Mouse (Mus musculus): ENCODE measurements at regions not wholly inside any gene's neighbourhood (a gene's known extent, or its start where the extent isn't known, plus 50 kb on each side); places are given as distances from the start of the nearest gene placed in this dataset.

DNA sequence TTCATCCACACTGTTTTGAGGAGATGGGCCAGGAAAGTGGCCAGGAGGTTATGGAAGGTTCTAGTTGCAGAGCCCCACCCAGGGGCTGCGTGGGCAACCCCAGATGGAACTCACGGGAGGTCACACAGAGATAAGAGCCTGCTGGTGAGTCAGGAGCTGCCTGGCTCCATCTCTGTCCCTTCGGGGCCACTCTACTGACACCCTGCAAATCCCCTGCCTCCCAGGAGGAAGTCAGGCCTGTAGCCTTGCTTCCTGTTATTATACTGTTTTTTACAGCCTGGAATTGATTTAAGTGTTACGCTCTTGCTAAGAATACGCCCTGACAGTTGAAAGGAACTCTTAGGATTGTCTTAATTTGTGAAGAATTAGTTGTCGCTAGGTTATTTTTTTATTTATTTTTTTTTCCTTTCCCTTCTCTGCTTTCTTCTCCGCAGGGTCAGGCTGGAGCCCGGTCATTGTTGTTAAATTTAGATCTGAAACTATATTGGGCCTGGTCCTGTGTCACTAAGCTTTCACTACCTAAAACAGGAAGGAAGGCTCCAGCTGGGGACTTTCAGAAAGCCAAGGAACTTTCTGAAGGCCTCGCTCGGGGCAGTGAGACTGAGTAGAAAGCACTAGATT is 497.9 kb downstream of the Med13l start:
- no peak for DNase-seq (ENCODE audit: low read depth, low spot score)

DNA sequence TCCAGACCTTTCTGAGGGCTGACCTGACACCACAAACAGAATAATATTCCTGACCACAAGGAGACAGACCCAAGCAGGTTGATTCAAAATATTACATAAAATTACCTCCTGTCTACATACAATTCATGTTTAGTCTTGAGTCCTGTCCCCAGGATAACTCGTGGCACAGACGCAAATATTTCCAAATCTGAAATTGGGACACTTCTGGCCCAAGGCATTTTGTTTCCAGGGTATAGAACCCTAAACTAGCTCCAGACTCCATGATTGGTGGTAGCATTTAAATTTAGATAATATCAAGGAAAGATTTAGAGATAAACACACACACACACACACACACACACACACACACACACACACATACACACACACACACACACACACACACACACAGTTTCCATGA is 498.7 kb downstream of the Med13l start:
- no peak for DNase-seq (ENCODE audit: low read depth, low spot score)

DNA sequence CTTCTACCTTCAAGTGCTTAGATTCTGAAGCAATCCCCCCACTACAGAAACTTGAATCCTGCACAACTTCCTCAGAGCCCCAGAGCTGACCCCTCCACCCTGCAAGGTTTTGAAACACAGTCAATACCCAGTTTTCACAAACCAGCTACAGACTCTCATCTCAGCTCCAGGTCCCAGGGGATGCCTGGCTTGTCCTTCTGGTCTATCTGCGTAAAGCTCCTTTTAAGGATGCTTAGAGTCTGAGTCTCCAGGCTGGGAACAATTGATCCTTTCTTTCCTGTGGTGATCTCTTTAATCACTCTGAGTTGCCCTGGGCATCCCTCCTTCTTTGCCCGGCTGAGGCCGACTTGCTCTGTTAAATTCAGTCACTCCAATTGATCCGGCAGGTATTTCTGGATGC is 500.4 kb downstream of the Med13l start:
- no peak for DNase-seq (ENCODE audit: low read depth, low spot score)

DNA sequence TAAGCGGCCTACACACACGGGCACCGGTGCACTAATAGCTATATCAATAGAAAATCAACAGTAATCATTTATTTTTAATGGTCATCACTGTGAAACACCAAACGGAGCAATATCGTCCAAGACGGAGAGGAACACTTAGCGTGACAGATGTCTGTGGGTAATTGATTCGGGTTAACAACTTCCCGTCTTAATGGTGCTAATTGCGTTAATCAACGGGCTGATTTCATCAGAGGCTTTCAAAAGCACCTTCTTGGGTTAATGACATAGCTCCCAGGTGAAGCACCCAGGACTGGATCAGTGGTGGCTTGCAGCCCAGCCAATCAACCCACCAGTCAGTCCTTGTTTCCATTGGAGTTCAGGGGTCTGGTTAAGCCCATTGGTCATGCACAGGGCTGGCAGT is 502.0 kb downstream of the Med13l start:
- no peak for DNase-seq (ENCODE audit: low read depth, low spot score)

DNA sequence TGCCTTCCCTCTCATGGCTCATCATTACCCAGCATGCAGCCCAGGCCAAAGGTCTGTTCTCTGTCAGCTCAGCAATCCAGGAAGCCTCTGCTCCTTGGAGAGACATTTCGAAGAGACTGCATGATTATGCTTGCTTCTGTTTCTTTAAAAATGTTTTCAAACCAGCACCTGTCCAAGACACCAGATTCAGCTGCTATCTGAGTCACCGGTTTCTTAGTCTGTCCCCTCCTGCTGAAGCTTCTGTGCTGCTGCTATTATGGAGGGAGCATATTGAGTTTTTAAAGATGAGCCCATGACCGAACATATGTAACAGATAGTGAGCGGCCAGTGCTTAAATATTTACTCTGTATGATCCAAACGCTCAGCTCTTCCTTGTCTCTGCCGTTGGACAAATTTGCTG is 506.2 kb downstream of the Med13l start:
- no peak for DNase-seq (ENCODE audit: low read depth, low spot score)

DNA sequence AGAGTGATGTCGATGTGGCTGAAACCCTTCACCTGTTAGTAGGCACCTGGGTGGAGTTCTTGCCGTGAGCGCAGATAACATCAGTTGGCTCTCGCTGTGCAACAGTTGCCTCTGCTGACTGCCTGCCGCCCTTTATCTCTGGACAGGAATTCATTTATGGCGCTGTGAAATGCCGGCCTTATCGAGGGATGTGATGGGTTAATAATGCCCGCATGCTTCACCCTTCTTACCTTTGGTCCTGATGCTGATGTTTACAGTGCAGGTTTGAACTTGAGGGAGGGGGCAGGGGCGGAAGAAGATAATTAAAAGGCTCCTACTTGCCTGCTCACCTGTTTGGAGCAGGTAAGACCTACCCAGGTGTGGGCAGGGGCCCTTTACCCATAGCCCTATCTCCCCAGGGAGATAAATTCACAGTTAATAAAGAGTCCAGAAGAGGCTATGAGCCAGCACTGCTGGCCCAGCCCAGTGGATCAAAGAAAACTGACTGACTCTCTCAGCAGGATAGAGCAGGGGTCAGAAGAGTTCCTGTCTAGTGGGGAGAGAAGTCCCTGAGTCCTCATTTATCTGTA is 509.4 kb downstream of the Med13l start:
- DNase-seq (ENCODE audit: low read depth, low spot score): no peak

DNA sequence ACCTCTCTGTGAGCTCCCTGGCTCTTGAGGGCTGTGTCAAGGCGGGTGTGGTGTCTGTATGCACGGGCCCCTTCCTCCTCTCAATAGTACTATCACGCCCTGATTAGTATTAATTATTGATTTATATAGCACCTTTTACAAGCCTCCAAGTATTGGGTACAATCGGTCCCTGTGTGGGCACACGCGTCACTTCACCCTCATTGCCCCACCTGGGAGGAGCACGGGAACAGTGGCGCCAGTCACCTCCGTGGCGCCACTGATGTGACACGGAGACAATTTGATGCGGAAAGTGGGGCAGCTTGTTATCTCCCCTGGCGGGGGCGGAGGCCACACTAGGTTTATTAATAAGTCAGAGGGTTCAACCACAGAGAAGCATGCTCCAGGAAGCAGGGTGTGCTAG is 512.2 kb downstream of the Med13l start:
- no peak for DNase-seq (ENCODE audit: low read depth, low spot score)

DNA sequence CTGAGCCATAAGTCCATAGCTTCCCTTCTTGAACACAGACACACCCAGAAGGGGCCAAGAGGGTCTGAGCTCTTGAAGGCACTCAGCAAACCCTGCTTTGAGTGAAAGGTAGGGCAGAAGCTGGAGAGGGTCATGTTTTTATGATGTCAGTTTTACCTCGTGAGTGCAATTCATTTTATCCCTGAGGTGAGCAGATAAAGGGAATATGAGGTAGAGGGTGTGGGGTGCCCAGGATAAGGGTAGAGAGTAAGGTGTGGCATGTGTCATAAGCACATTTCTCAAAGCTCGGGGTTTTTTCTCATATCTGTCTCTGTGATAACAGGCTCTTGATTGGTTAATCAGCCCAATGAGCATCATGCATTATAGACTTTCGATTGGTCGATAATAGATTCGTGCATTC is 520.3 kb downstream of the Med13l start:
- no peak for DNase-seq (ENCODE audit: low read depth, low spot score)

DNA sequence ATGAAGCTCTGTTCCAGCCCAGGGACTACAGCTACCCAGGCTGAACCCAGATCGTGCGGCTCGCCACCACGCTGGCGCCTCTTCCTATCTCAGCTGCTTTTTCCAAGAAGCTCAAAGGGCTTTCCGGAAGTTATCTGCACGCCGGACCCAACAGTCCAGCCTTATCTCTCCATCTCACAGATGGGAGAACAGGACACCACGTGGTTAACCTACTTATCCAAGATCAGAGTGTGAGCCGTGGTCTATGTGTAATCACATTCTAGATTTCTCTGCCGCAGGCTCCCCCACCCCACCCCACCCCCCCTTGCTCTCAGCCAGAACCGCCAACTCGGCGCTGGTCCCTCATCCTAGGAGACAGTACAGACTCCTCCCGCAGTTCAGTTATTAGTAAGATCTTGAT is 522.4 kb downstream of the Med13l start:
- no peak for DNase-seq (ENCODE audit: low read depth, low spot score)

DNA sequence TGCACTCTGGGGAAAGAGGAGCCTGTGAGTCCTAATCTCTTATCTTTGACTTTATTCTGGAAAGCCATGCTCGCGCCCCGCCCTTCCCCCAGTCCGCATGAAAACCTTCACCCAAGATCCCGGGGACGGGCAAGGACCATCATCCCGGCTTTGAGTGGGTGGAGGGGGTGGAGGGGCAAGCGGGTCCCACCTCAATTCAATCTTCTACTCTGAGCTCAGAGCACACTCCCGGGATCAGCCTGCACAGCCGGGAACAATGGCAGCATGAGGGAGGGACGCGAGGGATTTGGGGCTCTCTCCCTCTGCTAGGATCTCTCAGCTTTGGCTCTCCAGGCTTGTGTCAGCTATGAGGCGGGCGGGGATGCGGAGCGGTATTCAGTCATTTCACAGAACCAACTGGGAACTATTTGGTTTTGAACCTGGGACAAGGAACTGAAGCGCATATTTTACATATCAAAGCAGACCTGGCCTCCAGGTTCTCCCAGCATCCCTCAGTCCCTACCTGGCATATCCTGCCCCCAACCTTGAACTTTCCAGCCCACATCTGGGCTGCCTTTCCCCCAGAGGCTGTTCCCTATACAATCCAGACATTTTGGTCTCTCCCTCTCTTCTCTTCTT is 537.2 kb downstream of the Med13l start:
- DNase-seq (ENCODE audit: low read depth, low spot score): no peak

DNA sequence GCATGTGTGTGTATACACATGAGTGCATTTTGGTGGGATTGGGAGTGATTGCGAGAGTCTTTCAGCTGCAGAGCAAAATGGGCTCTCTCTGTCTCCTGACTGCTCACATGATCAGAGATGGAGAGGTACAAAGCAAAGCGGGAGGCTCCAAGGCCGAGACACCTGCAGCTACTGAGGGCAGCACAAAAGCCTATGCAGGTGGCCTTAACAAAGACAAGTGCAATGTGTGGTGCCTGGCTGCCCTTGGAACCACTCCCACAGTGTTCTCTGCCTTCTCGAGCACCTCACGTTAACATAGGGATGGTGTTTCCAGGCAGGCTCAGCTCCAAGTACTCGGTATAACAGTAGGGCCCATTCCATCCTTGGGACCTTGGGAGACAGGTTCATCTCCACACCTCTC is 539.3 kb downstream of the Med13l start:
- DNase-seq (ENCODE audit: low read depth, low spot score): no peak

DNA sequence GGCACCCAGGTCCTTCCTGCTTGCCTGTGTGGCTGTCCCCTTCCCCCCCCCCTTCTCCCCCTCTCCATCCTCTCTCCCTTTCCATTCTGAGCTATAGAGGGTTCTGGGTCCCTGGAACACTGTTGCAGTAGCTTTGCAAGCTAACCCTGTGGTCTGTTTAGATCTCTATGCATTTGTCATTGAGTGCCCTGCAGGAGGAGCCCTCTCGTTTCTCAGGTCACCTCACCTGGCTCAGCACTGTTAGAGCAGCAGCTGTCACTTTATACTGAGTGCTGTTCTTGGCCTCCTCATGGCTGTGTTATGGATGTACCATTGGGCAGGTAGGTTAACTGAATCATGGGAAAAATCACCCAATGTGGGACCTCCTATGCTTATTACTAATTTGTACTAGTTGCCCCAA is 543.0 kb downstream of the Med13l start:
- no peak for DNase-seq (ENCODE audit: low read depth, low spot score)

DNA sequence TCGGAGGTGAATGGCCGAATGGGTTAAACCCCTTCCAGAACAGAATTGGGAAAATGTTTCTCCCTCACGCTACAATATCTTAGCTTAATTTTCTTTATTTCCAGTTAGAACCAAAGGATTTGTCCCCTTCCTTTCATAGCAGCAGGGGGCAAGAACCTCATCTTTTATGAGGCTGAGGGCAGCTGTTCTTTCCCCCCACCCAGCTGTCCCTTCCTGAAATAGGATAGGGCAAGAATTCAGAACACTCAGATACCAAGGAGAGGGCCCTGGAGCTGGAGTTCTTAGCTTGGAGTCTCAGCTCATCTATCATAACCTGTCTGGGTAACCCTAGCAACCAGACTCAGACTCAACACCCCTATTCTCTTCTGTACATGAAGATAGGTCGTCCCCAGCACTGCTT is 547.4 kb downstream of the Med13l start:
- DNase-seq (ENCODE audit: low read depth, low spot score): no peak

DNA sequence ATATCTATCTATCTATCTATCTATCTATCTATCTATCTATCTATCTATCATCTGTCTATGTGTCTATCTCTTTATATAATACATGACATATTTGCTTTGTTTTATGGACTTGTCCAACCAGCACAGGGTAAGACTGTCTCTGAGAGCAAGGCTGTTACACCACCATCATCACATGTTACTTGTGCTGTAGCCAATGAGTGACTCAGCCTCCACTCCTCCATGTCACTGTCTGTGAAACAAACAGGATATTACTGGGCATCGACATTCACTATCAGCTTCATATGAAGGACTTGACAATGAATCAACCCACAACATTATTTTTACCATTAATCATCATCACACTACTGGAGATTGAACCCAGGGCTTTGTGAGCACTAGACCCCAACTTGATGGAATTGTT is 549.0 kb downstream of the Med13l start:
- no peak for DNase-seq (ENCODE audit: low read depth, low spot score)

DNA sequence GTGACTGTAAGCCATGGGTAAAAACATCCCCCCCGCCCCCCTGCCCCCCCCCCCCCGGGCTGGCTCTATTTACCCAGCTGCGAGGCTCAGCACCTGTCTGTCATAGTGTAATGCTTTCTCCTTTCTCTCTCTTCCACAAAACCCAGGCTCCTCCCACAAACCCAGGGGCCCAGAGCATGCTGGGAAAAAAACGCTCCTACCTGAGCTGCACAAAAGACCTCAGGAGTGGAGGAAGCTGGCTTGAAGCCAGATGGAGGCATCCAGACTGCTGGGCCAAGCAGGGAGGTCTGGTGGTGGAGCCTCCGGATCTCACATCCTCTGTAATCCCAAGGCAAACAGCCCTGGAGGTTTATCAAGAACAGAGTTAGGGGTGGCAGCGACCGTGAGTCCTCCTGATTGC is 553.6 kb downstream of the Med13l start:
- DNase-seq (ENCODE audit: low read depth, low spot score): no peak

DNA sequence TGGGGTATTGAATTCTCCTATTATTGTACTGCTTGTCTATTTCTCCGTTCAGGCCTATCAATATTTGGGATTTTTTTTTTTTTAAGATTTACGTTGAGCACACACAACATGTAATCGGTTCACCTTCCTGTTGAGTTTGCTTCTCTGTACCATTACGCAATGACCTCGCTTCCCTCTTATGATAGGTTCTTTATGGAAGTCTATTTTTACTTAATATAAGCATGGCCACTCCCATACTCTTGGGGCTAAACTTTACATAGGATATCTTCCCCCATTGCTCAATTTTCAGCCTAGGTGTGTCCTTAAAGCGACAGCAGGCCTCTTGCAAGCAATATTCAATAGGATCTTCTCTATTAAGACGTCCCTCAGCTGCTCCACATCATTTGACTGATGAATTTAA is 544.7 kb upstream of the Tbx3 start:
- DNase-seq (ENCODE audit: low read depth, low spot score): no peak

DNA sequence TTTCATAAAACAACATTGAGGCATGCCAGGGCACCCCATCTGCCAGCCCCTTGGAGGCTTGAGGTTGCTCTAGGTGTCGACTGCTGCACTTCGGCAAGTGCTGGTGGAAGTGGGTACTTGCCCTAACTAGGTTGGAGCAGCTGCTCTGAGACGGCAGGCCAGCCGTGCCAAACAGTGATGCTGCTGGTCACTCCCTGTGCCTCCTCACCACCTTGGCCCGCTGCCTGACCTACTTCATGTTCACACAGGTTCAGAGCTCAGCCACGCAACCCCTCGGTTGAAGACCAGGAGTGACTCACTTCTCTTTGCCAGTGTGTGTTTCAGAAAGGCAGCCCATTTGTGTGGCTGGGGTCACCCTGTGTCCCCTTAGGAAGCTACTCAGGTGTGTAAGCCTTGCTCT is 540.3 kb upstream of the Tbx3 start:
- DNase-seq (ENCODE audit: low read depth, low spot score): no peak

DNA sequence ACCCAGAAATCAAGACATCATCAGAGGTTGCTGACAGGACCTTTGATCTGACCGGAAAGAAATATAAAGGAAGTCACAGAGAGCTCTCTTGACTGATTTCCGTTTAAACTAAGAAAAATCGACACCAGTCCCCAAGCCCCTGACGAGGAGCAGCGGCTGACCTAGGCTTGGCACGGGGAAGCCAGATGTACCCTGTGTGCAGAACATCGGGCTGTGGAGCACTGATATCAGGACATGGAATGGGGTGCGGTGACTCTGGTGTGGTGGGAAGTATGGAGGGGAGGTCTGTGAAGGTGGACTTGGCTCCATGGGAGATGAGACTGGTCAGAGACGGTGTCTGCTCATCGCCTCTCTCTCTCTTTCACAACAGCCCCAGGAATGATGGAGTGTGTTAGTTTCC is 539.0 kb upstream of the Tbx3 start:
- DNase-seq (ENCODE audit: low read depth, low spot score): no peak

DNA sequence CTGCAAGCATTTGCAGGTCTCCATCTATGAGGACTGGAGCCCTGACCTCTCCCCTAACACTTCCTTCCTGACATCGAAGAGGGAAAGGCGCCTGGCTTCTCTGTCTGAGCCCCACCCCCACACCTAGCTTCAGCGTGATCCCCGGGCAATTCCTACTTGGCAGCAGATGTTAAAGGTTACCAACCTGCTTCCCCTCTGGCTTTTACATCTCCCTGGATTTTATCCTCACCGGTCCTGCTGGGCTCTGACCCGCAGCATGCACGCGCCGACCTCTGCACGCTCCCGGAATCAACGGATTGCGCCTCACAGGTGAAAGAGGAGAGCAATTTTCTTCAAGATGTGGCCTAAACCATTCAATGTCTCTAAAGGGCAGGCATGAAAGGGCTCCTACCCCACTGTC is 537.1 kb upstream of the Tbx3 start:
- no peak for DNase-seq (ENCODE audit: low read depth, low spot score)

DNA sequence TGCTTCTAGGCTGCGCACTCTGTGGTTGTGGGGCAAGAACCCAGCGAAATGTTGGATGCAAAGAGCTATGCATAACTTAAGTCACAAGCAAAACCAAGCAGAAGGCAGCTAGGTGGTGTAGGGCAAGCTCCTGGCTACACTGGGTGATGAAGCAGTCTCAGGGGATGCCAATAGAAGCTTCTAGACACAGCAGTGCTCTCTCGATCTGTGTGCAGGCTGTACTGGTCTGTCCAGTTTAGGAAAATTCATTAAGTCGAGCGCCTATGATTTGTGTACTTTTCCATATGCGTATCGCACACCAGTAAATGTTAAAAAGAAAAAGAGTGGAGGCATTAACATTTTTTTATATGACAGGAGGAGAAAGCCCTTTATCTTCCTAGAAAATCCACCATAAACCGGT is 533.6 kb upstream of the Tbx3 start:
- no peak for DNase-seq (ENCODE audit: low read depth, low spot score)

DNA sequence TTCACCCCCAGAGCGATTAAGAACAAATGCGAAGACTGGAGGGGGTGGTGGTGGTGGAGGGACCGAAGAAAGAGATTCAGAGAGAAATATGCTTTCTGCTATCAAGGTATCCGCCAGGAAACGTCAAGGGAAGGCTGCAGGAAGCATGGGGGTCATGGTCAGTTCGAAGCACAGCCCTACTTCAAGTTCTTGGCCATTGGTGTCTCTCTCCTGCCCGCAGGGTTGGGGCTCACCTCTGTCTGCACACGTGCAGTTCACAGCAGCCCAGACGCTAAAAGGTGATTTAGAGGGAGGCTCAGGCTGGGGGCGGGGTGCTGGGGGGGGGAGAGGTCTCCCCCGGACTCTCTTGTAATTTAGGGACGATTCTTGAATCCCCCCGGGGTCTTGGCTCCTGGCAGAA is 533.1 kb upstream of the Tbx3 start:
- DNase-seq (ENCODE audit: low read depth, low spot score): no peak

DNA sequence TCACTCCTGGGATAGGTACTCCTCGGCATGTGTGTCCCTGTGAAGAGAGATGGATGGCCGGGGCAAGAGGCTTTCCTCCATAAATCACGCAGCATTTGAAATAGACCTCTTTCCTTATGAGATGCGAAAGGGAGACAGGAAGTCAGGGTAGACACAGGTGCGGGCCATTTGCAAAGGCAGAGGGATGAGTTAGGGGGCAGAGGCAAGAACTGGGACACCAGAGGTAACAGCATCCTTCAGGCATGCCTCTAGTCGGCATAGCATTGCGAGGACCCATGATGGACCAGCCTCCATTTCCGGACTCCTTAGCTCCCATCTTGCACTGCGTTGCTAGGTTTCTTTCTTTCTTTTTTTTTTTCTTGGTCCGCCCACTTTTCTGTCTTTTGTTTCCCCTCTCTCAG is 532.6 kb upstream of the Tbx3 start:
- no peak for DNase-seq (ENCODE audit: low read depth, low spot score)

DNA sequence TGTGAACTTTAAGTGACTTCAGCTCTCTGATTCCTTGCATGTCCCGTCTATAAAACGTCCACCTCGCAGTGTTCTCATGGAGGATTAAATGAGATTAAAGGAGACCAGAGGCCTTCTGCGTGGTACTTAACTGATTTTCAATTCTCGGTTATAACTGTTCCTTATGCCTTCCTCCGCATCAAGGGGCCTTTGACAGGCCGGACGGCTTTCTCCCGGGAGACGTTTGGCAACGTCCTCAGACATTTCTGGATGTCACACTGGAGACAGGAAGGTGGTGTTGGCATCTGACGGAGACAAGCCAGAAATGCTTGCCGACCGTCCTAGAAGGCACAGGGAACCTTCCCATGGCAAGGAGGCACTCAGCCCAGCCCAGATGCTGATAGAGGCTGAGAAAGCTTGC is 532.2 kb upstream of the Tbx3 start:
- DNase-seq (ENCODE audit: low read depth, low spot score): no peak

DNA sequence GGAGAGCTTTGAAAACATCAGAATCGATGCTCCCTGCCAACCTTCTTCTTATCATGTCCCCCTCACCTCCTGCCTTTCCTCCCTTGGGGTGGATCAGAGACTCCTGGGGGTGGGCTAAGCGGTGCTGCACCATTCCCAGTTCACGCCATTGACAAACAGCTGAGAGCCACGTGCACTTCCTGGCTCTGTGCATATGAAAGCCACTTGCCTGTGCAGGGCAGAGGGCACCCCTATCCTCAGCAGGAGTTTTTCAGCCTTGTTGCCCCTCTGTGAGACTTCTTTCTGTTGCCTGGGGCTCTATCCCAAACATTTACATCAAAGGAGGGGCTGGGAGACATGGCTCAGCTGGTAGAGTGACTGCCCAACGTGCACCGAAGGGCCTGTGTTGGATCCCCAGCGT is 531.1 kb upstream of the Tbx3 start:
- DNase-seq (ENCODE audit: low read depth, low spot score): no peak

All from WW6 (cell line).